Mouse (Mus musculus) NIH3T3 (cell line): ENCODE data around the gene Hoxa11.

Experiments used
- DNase-seq: peaks from one replicate; pipeline ENCODE4 v3.0.0-alpha.2; 2012; ENCODE audit warnings: low read depth

Gene Hoxa11

DNA sequence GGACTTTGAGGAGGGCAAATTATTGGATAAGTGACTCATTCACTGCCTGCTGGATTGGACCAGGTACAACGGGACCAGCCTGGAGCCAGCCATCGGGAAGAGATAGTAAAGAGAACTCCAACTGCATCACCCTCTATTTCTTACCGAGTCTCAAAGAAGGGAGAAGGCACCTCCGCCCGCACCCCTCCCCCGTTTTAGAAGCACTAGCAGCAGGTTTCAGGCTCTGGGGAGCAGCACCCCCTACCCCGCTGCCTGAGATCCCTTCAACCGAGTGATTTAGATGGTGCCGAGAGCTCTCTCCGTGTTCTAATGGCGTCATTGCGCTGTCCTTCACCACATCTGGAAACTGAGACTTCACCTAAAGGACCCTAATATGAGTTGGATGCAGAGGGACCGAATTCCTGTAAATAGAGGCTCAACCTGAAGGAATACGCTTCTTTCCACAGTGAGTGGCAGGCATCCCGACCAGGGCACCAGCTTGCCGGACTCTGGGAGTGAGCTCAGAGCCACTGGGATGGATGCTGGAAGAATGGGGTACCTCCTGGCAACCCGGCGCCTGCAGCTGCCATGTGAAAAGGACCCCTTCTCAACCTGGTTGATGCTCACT is 19.8 kb upstream of the Hoxa11 start:
- DNase-seq: no peak

DNA sequence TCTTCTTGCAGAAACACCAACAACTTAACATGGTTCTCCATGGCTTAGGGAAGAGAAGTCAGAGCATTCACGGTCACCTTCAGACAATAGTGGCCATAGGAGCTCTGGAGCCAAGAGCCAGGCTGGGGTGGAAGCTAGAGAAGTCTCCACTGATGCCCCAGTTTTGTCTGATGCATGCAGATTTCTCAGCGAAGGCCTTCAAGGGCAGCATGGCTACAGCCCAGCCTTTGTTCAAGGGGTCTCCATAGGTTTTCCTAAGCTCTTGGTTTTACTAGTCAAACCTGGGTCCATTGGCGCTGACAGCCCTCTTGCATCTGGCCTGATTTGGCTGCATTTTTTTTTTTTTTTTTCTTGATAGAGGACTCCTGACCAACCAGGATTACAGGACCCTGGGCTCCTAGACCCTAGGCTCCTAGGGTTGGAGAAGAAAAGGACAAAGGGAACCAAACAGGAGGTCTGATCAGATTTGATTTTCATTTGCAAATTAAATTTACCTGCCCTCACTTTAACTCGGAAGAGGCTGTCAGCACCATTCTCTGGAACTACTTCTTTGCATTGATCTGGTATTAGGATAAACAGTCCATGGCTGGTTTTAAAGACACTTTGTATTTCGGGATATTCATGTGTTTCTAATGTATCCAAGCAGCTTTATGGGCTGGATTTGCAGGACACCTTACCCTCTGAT is 18.6 kb upstream of the Hoxa11 start:
- no peak for DNase-seq

DNA sequence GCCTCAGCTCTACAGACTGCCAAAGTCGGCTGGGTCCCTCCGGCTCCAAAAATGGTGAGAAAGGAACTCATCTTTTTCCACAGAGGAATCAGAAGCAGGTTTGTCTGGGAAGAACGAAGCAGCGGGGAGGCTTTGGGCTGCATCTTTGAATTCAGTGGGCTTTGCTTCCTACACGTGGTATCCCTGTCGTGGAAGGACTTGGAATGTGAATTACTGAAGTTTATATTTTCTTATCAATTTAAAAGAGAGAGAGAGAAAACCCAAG is 17.6 kb upstream of the Hoxa11 start:
- DNase-seq: no peak

DNA sequence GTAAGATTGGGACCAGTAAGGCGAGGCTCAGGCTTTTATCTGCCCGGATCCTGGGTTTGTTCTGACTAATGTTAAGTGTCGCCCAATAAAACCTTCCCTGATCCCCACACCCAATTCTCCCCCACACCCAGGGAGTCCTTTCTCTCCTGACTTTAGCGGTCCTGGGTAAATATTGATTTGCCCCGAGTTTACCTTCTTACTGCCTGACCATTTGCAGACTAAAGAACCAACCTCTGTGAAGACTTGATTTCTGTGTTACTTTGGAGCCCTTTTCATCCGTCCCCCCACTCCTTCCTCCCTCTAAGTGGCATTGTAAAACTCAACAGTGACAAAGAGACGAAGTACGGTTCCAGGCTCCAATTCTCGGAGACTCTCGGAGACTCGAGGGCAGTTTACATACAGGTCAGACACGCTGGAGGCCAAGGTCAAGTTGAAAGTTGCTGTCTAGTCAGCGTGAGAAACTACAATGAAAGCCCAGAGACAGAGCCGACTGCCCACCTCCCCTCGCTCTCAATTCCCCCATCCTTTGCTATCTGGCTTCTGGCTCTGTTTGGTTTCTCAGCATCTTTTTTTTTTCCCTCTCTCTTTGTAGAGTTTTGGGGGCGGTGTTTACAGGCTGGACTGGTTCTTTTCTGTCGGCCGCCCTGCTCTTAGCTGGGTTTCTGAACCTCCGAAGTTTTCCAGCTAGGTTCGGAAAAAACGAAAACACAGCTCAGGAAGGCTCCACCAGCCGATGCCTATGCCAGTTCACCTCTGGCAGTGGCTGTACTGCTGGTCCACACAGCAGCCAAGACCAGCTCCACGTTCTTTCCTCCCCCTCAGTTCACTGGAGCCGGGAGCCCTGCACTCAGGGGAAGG is 17.1 kb upstream of the Hoxa11 start:
- no peak for DNase-seq

DNA sequence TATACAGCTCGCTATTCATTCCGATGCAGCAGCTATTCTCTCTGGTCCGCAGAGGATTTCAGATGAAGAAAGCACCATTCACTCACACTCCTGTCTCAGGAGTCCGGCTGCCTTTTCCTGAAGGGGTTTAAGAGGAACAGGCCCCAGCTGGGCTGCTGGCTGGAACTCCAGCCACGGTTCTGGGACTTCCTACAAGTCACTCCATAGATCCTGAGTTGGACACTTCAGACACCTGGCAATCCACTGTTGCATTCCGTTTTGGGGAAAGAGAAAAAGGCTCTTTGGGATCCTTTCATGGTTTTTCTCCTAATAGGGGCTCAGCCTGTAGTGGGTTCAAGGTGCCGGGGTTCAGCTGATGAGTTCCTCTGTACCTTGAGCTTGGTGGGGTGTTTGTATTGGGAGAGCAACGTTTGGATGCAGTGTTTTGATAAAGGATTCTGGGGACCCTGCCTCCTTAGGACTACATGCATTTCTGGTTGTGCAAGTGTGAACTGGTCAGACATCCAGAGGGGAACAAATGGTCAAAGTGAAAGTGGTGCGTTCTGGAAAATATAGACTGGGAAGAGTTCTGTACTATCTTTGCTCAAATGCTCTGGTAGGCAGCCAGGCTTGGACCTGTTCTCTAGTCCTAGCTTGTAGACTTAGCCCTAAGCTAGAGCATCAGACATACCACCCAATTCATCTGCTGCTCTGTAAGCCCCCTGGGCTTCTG is 16.3 kb upstream of the Hoxa11 start:
- DNase-seq: no peak

DNA sequence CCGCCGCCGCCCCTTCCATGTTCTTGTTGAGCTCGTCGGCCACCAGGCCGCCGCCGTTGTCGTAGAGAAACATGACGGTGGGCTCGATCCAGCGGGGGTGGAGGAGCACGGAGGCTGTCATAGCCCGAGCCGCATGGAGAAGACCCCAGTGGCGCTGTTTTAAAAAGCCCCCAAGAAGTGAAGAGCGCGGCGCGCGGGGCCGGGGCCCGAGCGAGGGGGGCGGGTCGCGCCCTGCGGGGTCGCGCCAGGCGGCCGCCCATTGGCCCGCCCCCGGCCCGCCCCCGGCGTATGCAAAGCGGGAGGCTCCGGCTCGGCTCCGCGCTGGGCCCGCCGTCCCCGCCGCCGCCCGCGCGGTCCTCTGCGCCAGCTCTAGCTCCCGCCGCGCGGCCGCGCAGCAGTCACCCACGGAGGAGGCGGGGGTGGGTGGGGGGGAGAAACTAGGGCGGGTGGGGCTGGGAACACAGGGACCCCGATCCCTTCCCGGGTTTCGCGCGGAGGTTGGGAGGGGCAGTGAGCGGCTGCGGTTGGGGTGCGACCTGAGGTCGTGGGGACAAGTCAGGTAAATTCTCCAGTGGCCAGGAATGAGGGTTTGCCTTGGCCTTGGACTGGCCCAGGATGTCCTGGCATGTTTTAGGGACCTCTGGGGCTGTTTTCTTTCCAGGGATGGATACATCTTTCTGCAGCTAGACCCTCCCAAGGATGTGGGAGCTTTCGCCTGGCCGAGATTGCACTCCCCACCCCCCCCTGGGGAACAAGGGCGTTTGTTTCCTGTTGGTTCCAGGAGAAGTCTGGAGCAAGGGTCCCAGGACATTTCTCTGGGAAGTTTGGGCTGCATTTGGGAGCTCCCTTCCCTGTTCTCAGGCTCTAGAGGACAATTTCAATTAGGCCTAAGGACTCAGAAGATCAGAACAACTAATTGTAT is 15.3 kb upstream of the Hoxa11 start, which contains the start of gene Hoxa13:
Hoxa13 (minus strand) TSS at position 227 of the 922 bp plus-strand sequence.
- DNase-seq: no peak

DNA sequence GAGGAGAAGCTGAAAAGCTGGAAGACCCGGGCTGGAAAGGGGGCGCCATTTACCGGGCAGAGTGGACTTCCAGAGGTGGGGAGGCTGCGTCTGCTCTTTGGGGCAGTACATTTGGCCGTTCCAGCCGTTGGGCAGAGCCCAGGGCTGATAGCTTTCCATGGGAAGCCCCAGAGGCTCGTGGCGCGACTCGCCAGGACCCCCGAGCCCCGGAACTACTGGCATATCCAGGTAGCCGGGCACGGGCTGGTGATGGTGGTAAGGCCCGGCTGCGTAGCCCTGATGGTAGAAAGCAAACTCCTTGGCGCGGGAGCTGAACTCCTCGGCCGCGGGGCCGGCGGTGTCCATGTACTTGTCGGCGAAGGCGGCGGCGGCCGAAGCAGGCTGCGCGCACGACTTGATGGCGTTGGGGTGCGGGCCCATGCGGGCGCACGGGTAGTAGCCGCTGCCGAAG is 14.2 kb upstream of the Hoxa11 start:
- no peak for DNase-seq

DNA sequence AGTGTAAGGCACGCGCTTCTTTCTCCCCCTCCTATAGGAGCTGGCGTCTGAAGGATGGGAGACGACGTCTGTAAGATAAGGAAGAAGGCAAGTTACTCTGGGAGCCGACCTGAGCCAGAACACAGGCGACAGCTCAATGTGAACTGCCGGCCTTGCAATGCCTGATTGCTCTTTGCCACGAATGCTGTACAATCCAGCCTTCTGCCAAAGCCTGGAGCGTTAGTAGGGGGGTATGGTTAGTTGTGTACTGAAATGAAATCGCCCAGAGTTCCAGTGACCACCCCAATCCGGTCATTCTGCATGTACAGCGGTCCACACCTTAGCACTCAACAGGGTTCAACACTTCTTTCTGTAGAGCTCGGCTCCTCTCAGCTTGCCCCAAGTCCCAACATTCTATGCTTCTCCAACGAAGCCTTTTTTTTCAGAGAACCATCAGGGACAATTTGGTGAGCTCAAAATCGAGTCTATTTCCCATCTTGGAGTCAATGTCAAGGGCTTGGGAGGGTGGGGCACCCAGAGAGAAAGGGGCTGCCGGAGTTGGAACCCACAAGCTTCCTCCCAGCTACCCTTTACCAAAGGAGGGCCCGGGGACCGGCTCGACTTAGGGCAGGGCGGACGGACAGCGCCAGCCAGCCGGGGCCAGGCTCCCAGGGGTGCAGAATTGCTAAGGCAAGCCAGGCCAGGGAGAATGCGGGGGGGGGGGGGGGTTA is 13.6 kb upstream of the Hoxa11 start:
- DNase-seq: no peak

DNA sequence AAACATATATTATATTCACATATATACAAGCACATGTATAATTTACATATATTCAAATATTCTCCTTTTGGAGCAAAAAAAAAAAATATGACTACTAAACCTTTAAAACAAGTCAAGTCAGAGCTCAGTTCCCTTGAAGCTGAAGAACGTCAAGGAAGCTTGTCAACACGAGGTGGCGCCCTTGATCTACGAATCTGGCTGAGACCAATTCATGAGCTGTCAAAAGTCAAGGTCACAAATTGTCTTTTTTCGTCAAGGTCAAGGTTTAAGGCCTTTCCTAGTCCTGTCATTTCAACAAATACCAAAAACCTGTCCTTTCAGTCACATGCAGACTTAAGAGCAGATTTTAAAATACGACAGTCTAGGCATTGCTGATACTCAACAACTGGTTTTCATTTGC is 11.3 kb upstream of the Hoxa11 start:
- peak; percentile 86 for DNase-seq

DNA sequence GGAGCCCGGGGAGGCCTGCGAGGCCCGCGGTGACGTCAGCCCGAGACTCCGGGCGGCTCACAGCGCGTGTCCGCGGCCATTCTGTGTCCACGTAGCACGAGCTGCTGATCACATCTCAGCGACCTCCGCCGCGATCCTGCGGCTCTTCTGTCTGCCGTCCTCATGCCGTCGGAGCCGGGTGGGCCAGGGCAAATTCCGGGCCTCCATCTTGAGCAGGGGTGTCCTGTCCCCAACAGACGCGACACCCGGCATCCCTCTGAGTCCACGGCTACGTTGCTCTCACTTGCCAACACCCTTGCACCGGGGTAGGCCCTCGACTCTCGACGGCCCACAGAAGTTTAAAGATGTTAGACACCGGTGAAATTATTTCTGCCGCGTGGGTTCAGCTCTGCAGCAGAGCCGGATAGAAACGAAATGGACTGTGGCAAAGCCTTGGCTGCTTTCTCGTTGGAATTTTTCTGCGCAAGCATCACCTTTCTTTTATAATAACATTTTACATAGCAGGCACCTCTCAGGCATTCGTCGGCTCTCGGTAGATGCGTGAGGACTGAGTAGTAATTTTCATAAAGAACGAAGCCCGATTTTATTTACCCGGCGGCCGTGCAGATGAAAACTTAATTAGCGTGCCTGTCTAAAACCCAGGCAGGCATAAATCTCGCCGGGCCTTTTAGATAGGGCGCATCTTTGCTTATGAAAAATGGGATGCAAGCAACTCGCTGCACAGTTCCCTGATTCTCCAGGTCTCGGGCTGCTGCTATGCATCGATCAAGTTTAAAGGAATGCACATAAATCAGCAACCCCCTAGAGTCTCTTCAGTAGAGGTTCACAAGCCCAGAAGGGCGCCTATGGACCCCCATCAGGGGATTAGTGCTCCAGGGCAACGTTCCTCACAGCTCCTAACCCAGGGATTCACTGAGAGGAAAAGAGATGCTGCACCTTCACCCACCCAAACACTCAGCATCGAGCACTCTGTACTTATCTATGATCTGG is 8.2 kb upstream of the Hoxa11 start:
- DNase-seq: no peak

DNA sequence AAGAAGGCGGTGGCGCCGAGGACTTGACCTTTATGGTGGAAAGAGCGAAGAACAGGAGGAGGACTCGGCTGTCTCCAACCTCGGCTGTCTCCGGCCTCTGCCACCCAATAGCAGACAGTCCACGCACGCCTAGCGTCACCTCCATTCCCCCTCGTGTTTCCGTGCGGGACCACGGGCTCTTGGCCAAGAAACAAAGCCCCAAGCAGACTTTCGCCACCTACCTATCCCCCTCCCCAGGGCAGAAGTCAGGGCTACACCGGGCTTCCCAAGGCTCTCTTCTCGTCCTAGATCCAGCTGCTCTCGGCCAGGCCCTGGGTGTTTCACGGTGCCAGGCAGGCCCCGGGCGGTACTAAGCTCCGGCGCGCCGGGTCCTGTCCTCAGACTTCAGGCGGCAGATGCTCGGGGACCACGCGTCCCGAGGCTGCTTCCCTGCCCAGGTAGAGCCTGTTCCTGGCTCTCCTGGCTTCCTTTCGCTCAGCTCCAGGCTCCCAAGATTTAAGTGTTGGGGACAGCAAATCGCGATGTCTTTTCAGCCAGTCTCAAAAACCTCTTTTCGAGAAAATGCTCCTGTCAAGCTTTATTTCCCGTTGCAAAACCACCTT is 7.3 kb upstream of the Hoxa11 start:
- DNase-seq: no peak

DNA sequence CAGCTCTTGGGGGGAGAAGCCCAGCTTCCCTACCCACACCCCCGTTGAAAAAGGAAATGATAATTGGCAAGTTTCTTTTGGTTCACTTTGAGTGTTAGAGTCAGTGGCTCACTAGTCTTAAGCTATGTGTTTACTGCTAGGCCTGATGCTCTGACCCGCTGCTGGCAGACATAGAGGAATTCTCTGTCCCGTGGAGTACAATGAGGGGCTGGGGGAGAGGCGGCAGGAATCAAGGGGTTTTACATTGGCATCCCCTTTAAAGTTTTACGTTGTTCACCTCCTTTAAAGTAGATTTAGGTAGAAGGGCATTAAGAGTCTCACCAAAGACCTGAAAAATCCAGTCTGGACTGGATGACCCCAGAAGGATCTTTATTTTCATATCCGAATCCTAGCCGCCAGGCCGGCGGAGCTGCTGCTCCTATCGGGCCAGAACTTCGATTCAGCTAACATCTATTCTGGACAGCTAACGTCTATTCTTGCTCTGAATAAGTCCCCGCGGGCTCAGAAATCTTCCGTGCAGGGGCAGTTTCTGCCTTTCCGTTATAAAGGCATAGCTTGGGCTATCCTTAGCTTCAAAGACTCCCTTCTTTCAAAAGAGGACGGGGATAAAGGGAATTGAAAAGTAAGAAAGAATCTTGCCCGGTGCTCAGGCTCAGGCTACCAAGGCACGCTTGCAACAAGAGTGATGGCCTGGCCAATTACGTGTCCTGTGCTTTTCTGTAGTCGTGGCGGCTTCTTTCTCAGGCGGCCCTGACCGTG is 6.6 kb upstream of the Hoxa11 start:
- DNase-seq: no peak

DNA sequence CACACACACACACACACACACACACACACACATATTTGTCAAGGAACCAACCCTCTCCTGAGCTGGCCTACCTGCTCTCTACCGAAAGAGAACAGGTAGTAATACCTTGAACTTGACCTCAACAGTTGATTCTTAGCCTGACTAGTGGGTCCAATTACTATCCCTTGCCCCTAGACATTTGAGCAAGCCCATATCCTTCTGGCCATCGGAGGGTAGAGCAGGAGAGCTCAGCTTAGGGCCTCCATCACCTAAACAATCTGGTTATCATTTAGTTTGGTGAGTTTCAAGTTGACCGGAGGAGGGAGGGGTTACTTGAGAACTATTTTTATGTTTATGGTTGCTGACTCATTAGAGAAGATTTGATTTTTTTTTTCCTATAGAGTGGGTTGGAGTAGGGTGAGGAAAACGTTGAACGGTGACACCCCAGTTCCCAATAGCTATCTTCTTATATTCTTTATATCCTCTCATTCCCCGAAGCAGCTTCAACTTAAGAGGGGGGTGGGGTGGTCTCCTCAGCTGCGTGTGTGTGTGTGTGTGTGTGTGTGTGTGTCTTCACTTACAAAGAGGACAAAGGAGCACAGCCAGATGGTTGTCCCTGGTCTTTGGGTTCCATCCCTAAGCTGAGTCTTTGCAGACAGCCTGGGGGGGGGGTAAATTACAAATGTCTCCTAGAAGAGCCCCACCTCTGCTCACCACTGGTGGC is 5.7 kb upstream of the Hoxa11 start:
- DNase-seq: peak; percentile 26

DNA sequence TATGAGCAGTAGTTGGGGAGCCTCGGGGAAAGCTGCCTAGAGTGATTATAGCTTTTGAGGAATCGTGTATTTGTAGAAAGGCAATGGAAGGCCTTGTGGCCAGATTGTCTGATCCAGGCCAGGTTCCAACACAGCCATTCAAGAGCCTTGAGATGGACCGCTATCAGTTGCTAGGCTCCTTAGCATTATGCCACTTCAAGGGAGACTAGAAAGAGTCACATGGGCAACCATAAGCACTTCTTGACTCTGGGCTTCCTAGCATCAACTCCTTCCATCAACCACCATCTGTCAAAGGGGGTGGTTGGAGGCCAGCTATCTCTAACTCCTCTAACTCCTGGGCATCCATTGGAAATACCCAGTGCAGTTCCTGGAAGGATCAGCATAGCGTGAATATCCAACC is 4.2 kb upstream of the Hoxa11 start:
- DNase-seq: no peak

DNA sequence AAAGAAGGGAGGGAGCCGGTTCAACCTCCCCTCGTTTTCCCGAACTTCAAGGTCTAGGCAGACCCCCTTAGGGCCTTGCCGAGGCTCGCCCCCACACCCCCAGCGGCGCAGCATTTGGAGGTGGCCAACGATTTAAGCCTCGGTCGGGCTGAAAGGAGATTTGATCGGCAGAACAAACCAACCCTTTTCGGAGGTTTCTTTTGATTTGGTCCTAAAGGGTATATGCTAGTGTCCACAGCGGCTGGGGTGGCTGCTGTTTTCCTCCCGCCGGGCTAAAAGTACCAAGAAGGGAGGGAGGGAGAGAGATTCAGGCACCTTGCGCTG is 3.8 kb upstream of the Hoxa11 start:
- DNase-seq: no peak

DNA sequence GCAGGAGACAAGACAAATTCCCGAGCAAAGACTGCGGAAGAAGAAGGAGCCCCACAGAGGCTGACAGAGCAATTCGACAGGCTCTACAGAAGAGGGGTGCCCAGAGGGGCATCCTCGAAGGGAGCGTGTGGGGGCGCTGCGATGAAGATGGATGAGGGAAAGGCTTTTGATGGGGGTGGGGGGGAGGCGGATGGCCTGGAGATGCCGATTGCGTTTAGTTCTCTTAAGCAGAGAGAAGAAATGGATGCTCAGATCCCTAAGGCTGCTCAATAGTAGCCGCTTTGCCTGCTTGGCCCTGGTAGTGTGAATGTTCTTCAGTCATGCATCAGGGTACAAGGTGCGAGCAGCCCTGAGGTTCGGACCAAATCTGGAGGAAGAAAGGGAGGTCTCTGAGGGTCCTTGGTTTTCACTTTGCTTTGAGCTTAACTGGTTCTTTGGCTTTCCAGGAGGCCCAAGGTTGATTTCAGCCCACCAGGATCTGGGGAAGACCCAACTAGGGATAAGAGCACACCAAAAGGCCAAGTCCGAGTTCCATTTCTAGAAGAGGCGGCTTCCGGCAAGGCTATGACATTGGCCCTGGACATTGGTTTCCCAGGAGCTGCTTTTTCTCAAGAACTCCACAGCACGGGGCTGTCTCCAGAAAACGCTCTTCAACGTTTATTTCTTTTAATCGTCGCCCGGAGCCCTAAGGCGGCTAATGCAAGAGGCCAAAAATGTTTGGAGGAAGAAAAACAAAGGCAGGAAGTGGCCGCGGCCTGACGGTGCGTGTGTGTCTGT is 3.2 kb upstream of the Hoxa11 start:
- no peak for DNase-seq
